Mouse (Mus musculus) megakaryocyte, embryonic 14.5 days (primary cell): ENCODE results near the gene Pigc. TPM values are rescaled to one million over a fixed set of nuclear protein-coding genes. Genes with fewer than 3 reads are reported as not detected.

Experiments
- H3K27me3 ChIP-seq: replicated peaks from 2 replicates; pipeline ENCODE3; 2012; ENCODE audit warnings: inconsistent platforms
- H3K36me3 ChIP-seq: replicated peaks from 2 replicates; pipeline ENCODE3; 2012; ENCODE audit warnings: low read length, inconsistent platforms, mixed read lengths
- H3K4me1 ChIP-seq: 2 replicates; pipeline ENCODE4 v1.6.1; 2012; ENCODE audit warnings: inconsistent platforms
- H3K4me3 ChIP-seq: replicated peaks from 2 replicates; pipeline ENCODE3; 2012; ENCODE audit warnings: moderate library complexity, mild to moderate bottlenecking, inconsistent platforms
- H3K9me3 ChIP-seq: 2 replicates; pipeline ENCODE4 v1.6.1; 2012; ENCODE audit warnings: inconsistent platforms
- FLI1 ChIP-seq: IDR thresholded peaks from 2 replicates; pipeline ENCODE4 v1.6.1; 2012; ENCODE audit warnings: low read length, inconsistent platforms, mixed read lengths
- GATA1 ChIP-seq: IDR thresholded peaks from 3 replicates; pipeline ENCODE4 v1.6.1; 2012; ENCODE audit warnings: mixed read lengths, low read length, inconsistent platforms, borderline replicate concordance
- polyA plus RNA-seq: library from polyadenylated mRNA; stranded (reverse); fragments of >175 nt; gene quantifications from 2 replicates; pipeline ENCODE4 v1.2.3, GENCODE M21; 2012; ENCODE audit warnings: low replicate concordance; ENCODE audit not compliant: insufficient read depth

Pigc gene
- polyA plus RNA-seq, 1 experiment = 0.63 TPM

DNA sequence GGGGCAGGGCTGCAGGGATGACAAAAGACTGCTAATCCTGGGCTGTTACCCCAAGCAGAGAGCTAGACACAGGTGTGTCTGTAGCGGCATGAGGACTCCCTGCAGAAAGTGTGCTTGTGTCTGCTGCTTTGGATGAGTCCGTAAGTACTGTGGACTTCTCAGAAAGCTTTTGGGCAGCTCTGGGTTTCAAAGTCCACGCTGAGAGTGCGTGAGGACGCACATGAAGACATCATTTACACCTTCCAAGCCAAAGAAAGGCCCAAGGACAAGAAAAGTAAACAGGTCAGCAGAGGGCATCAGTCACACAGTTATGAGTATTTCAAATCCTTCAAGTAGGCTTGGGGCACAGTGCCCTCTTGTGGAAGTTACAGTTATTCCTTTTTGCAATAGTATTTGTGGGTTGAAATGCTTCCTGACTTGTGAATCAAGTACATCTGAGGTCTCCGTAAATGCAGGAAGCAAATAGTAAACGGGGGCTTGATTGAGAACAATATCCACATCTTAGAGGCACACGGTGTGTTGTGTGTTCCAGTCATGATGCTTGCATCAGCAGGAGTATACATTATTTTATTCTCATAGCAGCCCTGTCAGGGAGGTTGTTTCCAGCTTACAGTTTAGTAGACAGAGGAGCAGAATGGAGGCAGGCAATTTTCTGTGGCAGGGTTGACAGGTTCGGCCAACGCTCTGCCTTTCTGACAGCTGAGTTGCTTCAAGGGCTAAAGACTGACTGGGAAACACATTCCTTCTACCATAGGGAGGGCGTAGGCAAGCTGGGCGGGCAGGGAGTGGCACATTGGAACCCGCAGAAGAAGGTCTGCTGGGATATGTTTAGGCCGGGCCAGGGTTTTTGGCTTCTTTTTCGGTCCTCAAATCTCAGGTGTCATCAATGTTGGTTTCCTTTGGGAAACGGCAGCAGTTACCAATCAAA, 7.5 kb downstream of the Pigc start:
- peaks cover 11% of the 10 kb centered on the region for H3K36me3 ChIP-seq
- TF ChIP-seq GATA1 (no peak), FLI1 (no peak)
- H3K4me1 ChIP-seq = peaks cover 40% of the 10 kb centered on the region
- peak overlapping the region; percentile 14 for H3K4me3 ChIP-seq
- H3K27me3 ChIP-seq = peaks cover 2% of the 10 kb centered on the region
- H3K9me3 ChIP-seq = no peaks in the 10 kb centered on the region

DNA sequence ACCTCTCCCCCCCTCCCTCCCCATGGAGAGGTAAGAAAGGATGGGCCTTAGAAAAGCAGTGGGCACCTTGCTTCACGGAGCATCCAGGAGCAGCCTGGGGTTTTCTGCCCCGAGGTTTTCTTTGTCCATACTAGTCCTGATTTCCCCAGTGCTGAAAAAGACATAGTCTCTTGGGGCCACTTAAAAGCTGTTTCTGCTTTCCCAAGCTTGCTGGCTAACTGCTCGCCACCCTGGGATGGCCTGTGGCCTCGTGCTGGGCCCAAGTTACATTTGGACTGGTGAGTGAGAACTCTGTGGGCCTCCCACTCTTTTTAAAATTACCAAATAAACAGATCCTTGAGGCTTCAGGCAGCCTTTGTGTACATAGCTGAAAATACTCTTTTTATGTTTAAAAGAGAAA, 8.3 kb downstream of the Pigc start:
- TF ChIP-seq FLI1 = no peak
- Histone ChIP-seq H3K4me1 (peaks cover 40% of the 10 kb centered on the region), H3K27me3 (peaks cover 2% of the 10 kb centered on the region), H3K9me3 (no peaks in the 10 kb centered on the region), H3K4me3 (no peak overlapping the region), H3K36me3 (peaks cover 3% of the 10 kb centered on the region)

DNA sequence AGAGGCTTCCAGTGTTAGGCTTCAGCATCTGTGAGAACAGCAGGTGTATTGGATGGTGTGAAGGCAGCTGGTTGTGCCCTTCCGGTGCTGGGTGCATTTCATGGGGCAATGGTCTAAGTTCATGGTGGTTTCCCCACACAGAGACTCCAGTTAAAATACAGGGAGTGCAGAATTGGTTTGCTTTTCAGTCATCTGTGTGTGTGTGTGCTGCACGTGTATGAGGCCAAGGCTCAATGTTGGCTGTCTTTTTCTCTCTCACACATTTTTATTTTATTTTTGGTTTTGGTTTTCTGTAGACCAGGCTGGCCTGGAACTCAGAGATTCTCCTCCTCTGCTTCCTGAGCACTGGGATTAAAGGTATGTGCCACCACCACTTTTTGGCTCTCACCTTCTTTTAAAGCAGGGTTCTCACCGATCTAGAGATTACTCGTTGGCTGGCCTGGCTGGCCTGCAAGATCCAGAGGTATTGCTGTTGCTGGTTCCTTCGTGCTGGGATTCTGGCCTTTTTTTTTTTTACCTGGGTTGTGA, 9.3 kb downstream of the Pigc start:
- TF ChIP-seq GATA1 (no peak), FLI1 (no peak)

DNA sequence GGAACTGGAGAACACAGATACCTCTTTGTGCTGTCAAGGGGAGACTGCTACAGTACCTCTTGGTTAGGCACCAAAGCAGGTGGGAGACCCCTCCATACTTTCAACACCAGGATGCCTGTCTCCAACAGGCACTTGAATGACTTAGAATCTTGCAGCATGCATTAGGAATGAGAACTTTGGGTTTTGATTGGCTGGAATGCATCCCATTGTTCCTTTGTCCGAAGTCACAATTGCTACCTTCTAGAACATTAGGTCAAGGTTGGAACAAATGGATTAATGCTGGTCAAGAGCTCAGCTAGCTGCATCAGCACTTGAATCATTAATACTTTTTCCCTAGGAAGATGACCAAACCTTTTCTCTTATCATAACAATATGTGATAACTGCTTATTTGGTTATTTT, 10.6 kb downstream of the Pigc start, which contains the start of gene 4930558K02Rik:
TSS of gene 4930558K02Rik (minus strand) at position 101 of the 400 bp plus-strand sequence.
- Histone ChIP-seq H3K36me3 (no peaks in the 10 kb centered on the region), H3K4me1 (peaks cover 25% of the 10 kb centered on the region), H3K9me3 (no peaks in the 10 kb centered on the region), H3K4me3 (no peak within 1 kb of the TSS), H3K27me3 (peaks cover 5% of the 10 kb centered on the region)
- TF ChIP-seq GATA1 (no peak), FLI1 (no peak)

More for the DNA sequence above, 9.3 kb downstream of the Pigc start:
- H3K36me3 ChIP-seq = no peaks in the 10 kb centered on the region
- H3K4me3 ChIP-seq = no peak overlapping the region
- H3K9me3 ChIP-seq = no peaks in the 10 kb centered on the region
- peaks cover 38% of the 10 kb centered on the region for H3K4me1 ChIP-seq
- H3K27me3 ChIP-seq = peaks cover 2% of the 10 kb centered on the region

DNA sequence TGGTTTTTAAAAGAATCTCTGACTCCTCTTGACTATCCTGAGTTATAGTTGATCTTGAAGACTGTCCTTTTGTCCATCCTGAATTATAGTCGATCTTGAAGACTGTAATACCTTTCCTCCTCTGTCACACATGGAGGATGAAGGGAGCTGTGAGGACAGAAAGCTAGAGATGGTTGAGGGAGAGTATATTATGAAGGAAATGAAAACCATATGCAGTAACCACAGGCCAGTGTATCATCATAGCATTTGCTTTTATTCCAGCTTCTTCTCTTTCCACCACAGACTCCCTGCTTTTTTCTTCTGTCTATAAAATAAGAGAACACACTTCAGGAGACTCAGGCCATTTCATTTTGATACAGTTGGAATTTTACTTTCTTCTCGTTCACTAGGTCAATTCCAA, 11.1 kb downstream of the Pigc start:
- H3K4me1 ChIP-seq = peaks cover 20% of the 10 kb centered on the region
- no peaks in the 10 kb centered on the region for H3K36me3 ChIP-seq
- no peak overlapping the region for H3K4me3 ChIP-seq
- peaks cover 7% of the 10 kb centered on the region for H3K27me3 ChIP-seq
- H3K9me3 ChIP-seq = no peaks in the 10 kb centered on the region
- TF ChIP-seq FLI1 (no peak), GATA1 (no peak)

DNA sequence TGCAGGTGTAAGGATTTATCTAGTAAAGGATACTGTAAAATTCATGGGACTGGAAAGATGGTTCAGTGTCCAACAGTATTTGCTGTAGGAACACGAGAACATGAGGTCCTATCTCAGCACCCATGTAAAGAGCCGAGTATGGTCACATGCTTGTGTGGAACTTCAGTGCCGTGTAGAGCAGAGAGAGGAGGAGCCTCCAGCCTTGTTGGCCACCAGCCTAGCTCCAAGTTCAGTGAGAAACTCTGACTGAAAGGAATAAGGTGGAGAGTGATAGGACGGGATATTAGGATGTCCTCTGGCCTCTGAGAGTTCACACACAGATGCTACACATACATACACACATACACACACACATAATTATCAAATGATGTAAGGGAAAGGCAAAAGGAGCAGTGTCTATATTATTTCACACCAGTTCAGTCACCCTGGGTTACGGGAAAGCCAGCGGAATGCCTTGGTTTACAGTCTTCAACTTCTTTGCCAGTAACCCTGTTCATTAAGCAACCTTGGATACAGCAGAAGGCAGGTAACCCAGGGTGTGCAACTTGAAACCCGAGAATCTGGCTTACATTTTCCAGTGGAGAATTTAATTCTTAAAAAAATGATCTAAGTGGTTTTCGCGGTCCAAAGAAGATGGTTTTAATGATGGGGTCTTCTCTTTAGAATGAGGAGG, 11.8 kb downstream of the Pigc start:
- Histone ChIP-seq H3K9me3 (no peaks in the 10 kb centered on the region), H3K4me1 (peaks cover 12% of the 10 kb centered on the region), H3K27me3 (peaks cover 7% of the 10 kb centered on the region), H3K36me3 (no peaks in the 10 kb centered on the region), H3K4me3 (no peak overlapping the region)
- TF ChIP-seq GATA1 = no peak
- no peak for TF ChIP-seq FLI1

DNA sequence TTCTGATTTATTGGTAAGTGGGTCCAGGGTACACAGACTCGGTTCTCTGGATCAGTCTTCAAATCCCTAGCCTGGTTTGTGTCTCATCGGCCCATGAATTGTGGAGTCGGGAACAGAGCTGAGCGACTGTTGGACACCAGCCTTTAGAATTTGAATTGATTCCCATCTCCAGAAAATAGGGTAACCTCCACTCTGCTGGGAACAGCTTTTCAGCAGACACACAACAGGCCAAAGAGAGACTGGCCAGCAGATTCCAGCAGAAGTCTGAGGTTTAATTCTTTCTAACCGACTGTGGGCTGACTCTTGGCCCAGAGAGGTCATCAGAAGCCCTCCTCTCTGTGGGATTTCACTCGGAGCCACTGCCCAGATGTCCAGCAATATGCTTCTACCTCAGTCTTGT, 14.5 kb downstream of the Pigc start:
- Histone ChIP-seq H3K4me3 (no peak overlapping the region), H3K27me3 (peaks cover 10% of the 10 kb centered on the region), H3K36me3 (no peaks in the 10 kb centered on the region), H3K4me1 (no peaks in the 10 kb centered on the region), H3K9me3 (no peaks in the 10 kb centered on the region)
- TF ChIP-seq FLI1 (no peak), GATA1 (no peak)

DNA sequence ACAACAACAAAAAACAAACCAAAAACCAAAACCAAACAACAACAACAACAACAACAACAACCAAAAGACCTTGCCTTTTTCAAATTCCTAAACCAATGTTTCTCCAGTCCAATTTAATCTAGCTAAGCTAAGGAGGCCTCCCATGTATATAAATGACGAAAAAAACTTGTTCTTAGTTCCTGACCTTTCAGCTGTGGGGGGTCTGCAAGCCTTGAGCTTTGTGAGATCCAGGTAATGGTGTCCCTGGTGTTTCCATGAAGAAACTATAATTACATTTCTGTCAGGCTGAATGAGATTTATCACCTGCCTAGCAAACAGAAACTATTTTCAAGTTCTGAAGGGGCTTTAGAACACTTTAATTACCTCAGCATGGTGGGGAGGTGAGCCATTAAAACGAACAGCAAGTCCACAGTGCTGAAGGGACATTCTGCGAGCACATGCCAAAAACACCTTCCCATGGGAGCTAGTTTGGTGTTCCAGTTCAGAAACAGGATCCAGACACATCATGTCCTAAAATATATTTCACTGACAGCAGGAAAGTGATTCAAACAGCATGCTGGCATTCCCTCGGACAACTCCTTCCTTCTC, 15.1 kb downstream of the Pigc start:
- Histone ChIP-seq H3K4me3 (no peak overlapping the region), H3K36me3 (no peaks in the 10 kb centered on the region), H3K4me1 (no peaks in the 10 kb centered on the region), H3K9me3 (no peaks in the 10 kb centered on the region), H3K27me3 (peaks cover 10% of the 10 kb centered on the region)
- TF ChIP-seq FLI1 (no peak), GATA1 (no peak)

DNA sequence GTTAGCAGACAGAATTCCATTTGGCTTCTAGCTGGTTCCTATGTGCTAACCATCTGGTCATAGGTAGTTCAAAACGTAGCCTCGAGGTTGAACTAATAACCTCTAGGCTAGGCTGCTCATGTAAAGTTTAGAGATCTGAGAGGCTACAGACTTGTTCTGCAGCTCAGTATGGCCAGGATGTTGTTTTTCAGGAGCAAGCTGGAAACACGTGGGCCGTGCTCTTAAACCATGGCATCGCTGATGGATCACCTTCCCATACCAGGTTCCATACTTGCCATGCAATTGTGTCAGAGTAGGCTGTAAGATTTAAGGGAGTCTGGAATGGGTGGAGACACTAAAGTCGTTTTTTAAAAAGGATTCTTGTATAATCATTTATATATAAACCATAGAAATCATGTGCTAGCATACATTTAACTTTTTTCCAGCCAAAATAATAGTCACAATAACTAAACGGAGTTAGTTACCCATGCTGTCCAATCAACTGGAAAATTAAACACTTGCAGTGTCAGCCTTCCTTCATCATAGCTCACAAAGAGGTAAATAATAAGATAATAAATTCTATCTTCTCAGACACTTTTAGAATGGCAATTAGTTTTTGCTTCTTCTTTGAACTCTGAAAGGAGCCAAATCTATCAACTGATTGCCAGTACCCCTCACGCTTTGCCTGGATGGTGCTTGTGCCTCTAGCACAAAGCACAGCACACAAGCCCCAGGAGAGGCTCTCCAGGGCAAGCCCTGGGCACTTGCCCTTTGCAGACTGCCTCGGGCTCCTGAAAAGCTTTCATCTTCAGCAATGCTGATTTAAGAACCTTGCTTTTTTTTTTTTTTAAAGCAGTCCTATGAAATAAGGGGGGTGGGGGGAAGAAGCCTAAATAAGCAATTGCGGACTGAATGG, 21.9 kb downstream of the Pigc start:
- Histone ChIP-seq H3K36me3 (no peaks in the 10 kb centered on the region), H3K9me3 (no peaks in the 10 kb centered on the region), H3K27me3 (peaks cover 7% of the 10 kb centered on the region), H3K4me3 (no peak overlapping the region), H3K4me1 (no peaks in the 10 kb centered on the region; the same call in 1 of the 2 replicates)
- TF ChIP-seq GATA1 (no peak), FLI1 (no peak)
